Mouse (Mus musculus): ENCODE measurements around the gene Smpdl3b. TPM values are rescaled to one million over a fixed set of nuclear protein-coding genes. Genes with fewer than 3 reads are reported as not detected.

Gene Smpdl3b
- total RNA-seq, 2 experiments from 2014 or later, result 2.8 to 3.0 TPM

- no peak for DNase-seq (ENCODE audit: extremely low spot score in 1 of 2, low spot score in 1 of 2)
Observed at GRCm38 (mm10) chr4:132735894-132736293, 21.2 kb downstream of the Smpdl3b start.

- no peak for DNase-seq (ENCODE audit: extremely low spot score in 1 of 2, low spot score in 1 of 2)
Observed at GRCm38 (mm10) chr4:132735389-132735788, 21.7 kb downstream of the Smpdl3b start.

DNA sequence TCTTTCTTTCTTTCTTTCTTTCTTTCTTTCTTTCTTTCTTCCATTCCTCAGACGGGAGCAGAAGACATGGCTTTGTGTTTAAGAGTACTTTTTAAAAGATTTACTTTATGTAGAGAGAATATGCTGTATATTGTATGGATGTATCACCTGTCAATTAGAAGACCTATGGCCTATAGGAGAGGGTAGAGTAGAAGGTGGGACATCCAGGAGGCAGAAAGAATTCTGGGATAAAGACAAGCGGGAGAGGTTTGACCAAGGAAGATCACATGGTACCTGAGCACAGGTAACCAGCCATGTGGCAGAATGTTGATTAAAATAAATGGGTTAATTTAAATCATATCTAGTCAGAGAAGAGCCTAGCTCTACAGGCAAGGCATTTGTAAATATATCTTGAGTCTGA, 22.3 kb downstream of the Smpdl3b start:
- no peak for DNase-seq (ENCODE audit: extremely low spot score in 1 of 2, low spot score in 1 of 2)

DNA sequence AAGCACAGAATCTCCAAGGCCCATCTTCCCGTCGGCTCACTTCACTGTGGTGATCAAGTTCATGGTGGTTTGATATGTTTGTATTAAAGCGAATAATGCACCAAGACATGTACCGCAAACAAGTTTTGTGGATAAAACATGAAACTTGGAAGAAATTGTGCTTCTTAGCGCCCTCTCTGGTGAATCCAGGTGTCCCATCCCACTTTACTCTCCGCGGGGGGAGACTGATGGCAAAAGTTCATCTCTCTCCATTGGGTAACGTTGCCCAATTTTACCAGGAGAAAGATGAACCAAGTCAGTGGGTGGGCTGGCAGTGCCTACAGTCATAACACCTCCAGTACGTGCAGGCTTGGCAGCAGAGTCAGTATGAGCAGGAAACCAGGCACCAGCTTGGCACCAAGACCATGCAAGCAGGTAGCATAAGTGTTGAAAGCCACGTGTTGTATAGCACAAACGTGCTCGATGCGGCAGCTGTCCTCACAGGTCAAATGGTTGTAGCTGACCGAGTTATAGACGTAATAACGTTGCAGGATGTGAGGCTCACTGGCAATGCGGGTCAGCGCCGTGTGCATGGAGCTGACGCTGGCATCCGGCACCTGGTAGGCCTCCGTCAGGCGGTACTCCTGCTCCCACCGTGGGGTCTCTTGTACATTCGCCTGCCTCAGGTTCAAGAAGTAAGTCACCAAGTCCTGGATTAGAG, 23.8 kb downstream of the Smpdl3b start:
- no peak for DNase-seq (ENCODE audit: extremely low spot score in 1 of 2, low spot score in 1 of 2)

- peak; percentile 32 to 62 for DNase-seq (ENCODE audit: extremely low spot score in 1 of 2, low spot score in 1 of 2)
Observed at GRCm38 (mm10) chr4:132732148-132732684, 24.8 kb downstream of the Smpdl3b start, which contains the start of gene Xkr8. Gene Xkr8 (minus strand): TSS chr4:132732546.

DNA sequence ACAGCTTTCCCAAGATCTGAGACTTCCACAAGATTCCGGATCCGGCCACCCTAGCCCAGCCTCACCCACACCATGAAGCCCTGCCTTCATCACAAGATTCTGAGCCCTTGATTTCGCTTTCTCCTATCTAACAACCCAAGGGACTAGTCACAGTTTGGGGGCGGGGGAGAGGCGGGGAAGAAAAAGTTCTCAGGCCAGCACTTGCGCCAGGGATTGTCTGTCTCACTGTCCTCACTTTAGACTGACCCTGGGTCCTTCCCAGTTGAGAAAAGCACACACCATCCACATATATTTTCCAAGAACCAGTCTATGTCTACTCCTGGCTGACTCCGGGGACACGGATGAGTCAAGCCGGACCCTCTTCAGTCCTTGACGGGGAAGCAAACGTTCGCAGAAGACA, 25.4 kb downstream of the Smpdl3b start:
- DNase-seq (ENCODE audit: extremely low spot score in 1 of 2, low spot score in 1 of 2), result no peak

DNA sequence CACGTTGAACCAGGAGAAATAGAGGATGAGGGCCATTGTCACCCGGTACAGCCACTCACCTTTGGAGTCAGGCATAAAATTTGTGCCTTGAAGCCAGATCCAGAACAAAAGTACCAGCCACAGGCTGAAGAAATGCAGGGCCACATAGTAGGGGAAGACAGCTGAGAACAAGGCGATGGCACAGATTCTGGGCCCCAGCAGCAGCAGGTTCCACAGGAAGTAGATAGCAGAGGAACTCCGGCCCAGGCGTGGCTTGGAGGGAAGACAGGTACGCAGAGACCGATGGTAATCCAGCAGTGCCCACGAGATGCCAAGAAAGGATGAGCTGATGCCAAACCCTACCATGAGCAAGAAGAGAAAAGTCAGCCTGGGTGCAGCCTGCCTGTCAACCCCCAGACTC, 28.8 kb downstream of the Smpdl3b start:
- DNase-seq (ENCODE audit: extremely low spot score in 1 of 2, low spot score in 1 of 2), result no peak

DNA sequence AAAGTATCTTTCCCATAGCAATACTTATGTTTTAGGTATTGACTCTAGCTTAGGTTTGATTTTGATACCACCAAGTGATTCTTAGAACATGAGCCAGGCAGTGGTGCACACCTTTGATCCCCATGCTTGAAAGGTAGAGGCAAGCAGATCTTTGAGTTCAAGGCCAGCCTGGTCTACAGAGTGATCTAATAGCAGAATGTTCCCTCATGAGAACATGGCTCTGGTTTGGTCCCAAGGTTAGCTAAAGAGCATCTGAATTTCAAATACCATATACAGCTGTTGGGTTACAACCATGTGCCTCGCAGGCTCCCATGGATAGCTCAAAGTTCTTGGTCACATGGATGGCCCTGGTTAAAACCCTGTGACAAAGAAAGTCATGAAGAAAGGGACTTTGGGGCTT, 38.8 kb downstream of the Smpdl3b start:
- DNase-seq (ENCODE audit: extremely low spot score in 1 of 2, low spot score in 1 of 2), result no peak

- no peak for DNase-seq (ENCODE audit: extremely low spot score in 1 of 2, low spot score in 1 of 2)
Observed at GRCm38 (mm10) chr4:132713181-132713580, 43.9 kb downstream of the Smpdl3b start.

DNA sequence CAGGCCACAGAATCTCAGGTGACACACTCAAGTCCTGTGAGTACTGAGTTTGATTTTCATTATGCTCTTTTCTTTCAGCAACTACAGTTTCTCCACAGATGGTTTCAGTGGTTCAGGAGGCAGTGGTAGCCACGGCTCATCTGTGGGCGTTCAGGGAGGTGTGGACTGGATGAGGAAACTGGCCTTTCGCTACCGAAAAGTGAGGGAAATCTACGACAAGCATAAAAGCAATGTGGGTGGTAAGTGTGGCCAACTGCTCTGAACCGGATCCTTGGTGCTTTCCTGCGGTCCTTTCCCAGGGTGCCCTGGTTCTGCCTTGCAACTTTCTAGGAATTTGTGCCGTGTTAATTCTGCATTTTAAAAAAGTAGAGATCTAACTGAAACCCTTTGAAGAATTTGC, 50.2 kb downstream of the Smpdl3b start:
- DNase-seq (ENCODE audit: extremely low spot score in 1 of 2, low spot score in 1 of 2), result no peak

DNA sequence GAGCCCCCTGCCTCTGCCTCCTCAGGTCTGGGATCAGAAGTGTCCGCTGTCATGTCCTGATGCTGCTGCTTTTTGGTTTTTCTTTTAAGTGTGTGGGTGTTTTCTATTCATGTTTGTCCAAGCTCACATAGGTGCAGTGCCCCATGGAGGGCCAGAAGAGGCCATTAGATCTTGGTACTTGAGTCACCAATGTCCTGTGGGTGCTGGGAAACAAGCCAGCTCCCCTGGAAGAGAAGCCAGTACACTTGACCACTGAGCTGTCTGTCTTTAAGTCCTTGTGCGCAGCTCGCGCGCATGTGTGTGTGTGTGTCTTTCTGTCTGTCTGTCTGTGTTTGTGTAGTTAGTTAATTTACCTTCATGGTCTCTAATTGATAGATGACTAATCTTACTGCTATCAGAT, 55.0 kb downstream of the Smpdl3b start:
- no peak for DNase-seq (ENCODE audit: extremely low spot score in 1 of 2, low spot score in 1 of 2)

DNA sequence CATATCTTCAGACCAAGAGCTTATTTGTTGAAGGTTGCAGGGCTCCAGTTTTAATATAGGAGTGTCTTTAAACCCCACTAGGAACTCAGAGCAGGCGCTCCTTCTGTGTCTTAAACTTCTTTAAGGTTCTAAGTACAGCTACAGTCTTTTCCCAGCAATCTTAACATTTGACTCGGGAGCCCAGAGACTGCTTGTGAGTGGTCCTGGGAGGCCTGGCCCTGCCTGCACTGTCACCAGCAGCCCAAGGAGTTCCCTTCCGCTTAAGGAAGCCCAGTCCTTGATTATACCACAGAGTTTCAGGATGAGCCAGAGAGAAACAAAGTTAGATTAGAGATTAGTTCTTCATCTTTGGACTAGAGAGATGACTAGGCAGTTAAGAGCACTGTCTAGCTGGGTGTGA, 63.7 kb downstream of the Smpdl3b start:
- DNase-seq (ENCODE audit: extremely low spot score in 1 of 2, low spot score in 1 of 2), result no peak

DNA sequence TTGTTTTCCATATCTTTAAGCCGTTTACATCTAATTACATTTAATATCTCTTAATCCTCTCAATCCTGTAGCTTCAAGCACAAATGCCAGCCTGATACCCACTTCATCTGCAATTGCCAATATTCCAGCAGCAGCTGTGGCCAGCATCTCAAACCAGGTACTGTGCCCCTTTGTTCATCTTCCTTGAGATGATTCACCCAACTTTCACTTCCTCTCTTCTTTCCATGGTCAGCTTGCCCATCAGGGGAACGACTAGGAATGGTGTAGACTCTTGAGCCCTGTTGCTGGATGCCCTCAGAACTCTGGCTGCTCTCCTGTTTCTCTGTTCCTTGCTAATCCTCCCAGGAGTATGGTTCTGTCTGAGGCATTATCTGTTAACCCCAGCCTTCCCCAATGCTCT, 67.4 kb downstream of the Smpdl3b start:
- DNase-seq (ENCODE audit: extremely low spot score in 1 of 2, low spot score in 1 of 2), result no peak

Other genes with a start within 250 kb of the Smpdl3b start
- gene Sesn2, start 246.8 kb downstream of the Smpdl3b start, total RNA-seq (2021), result 10 to 100 TPM; 13.2 to 13.3 TPM
- 100 to 1,000 TPM; 461 to 496 TPM for gene Atpif1, start 223.6 kb downstream of the Smpdl3b start, total RNA-seq (2021)
- gene Dnajc8, start 221.7 kb downstream of the Smpdl3b start, total RNA-seq (2021), result 10 to 100 TPM; 84.5 to 88.5 TPM
- gene Ptafr, start 193.2 kb downstream of the Smpdl3b start, total RNA-seq (2021), result 1 to 10 TPM; 1.4 to 1.9 TPM
- gene Eya3, start 118.3 kb downstream of the Smpdl3b start, total RNA-seq (2021), result 10 to 100 TPM; 23.6 to 25.4 TPM
- gene Xkr8, start 24.7 kb downstream of the Smpdl3b start, total RNA-seq (2021), result 1 to 10 TPM; 2.2 to 3.5 TPM
- gene Rpa2, start 11.1 kb upstream of the Smpdl3b start, total RNA-seq (2021), result 10 to 100 TPM; 12.0 to 15.2 TPM
- gene Themis2, start 39.1 kb upstream of the Smpdl3b start, total RNA-seq (2021), result under 1 TPM; 0.61 to 0.66 TPM
- gene Ppp1r8, start 85.9 kb upstream of the Smpdl3b start, total RNA-seq (2021), result 10 to 100 TPM; 41.7 to 44.8 TPM
- gene Stx12, start 127.3 kb upstream of the Smpdl3b start, total RNA-seq (2021), result 100 to 1,000 TPM in 1 of 2 experiments, 10 to 100 TPM in 1; 99.7 to 106 TPM
- 10 to 100 TPM; 40.1 to 50.5 TPM for gene Fam76a, start 165.3 kb upstream of the Smpdl3b start, total RNA-seq (2021)
- gene Fgr, start 216.8 kb upstream of the Smpdl3b start, total RNA-seq (2021), result under 1 TPM; 0.07 to 0.14 TPM

Data from layer of hippocampus, postnatal 25 days (tissue).